Mouse (Mus musculus) common myeloid progenitor, adult 5-6 weeks (primary cell): Measurements from ENCODE around the gene Tas2r116. TPM values are rescaled to one million over a fixed set of nuclear protein-coding genes. Genes with fewer than 3 reads are reported as not detected.

ENCODE experiments used
- ATAC-seq: replicated peaks from 2 replicates; pipeline ENCODE4 v1.8.0; 2016; ENCODE audit warnings: low read depth, mild to moderate bottlenecking, moderate TSS enrichment, inconsistent platforms; ENCODE audit not compliant: poor library complexity, severe bottlenecking
- total RNA-seq: library from RNA; stranded (forward); fragments of 200-1000, 187-1606 nt; gene quantifications from 2 replicates; pipeline ENCODE4 v1.2.3, GENCODE M21; 2017

Gene Tas2r116
- not detected in 2 replicates for total RNA-seq

GRCm38 (mm10) chr6:132855138-132855537 lies at the start of gene Tas2r116:
Gene Tas2r116 (plus strand): TSS chr6:132855438.
- ATAC-seq = no peak

GRCm38 (mm10) chr6:132846842-132847241 lies 8.4 kb upstream of the Tas2r116 start, which contains the start of gene Tas2r123:
Gene Tas2r123 (plus strand): TSS chr6:132847142.
- ATAC-seq = no peak

- no peak for ATAC-seq
Observed at GRCm38 (mm10) chr6:132867708-132868107, 12.5 kb downstream of the Tas2r116 start, which contains the start of gene Tas2r110. Gene Tas2r110 (plus strand): TSS chr6:132868008.

GRCm38 (mm10) chr6:132892711-132893110 lies 37.5 kb downstream of the Tas2r116 start, which contains the start of gene Tas2r113:
Gene Tas2r113 (plus strand): TSS chr6:132893011.
- ATAC-seq = no peak

Other genes starting within 250 kb of the Tas2r116 start
- gene A630073D07Rik, start 203.9 kb upstream of the Tas2r116 start, total RNA-seq = not detected in 2 replicates
- not detected in 2 replicates for gene Tas2r120, start 198.5 kb upstream of the Tas2r116 start, total RNA-seq
- gene Tas2r121, start 154.4 kb upstream of the Tas2r116 start, total RNA-seq = not detected in 2 replicates
- not detected in 2 replicates for gene Tas2r122, start 143.5 kb upstream of the Tas2r116 start, total RNA-seq
- gene Tas2r115, start 117.4 kb upstream of the Tas2r116 start, total RNA-seq = not detected in 2 replicates
- not detected in 2 replicates for gene Tas2r124, start 100.7 kb upstream of the Tas2r116 start, total RNA-seq
- gene Tas2r102, start 93.3 kb upstream of the Tas2r116 start, total RNA-seq = not detected in 2 replicates
- not detected in 2 replicates for gene Tas2r136, start 77.3 kb upstream of the Tas2r116 start, total RNA-seq
- gene Tas2r117, start 52.6 kb upstream of the Tas2r116 start, total RNA-seq = not detected in 2 replicates
- gene Tas2r123, start 8.3 kb upstream of the Tas2r116 start, total RNA-seq = not detected in 2 replicates
- gene Tas2r110, start 12.6 kb downstream of the Tas2r116 start, total RNA-seq = not detected in 2 replicates
- not detected in 2 replicates for gene Tas2r113, start 37.6 kb downstream of the Tas2r116 start, total RNA-seq
- not detected in 2 replicates for gene Tas2r125, start 54.2 kb downstream of the Tas2r116 start, total RNA-seq
- not detected in 2 replicates for gene Tas2r129, start 95.7 kb downstream of the Tas2r116 start, total RNA-seq
- gene Tas2r131, start 102.5 kb downstream of the Tas2r116 start, total RNA-seq = not detected in 2 replicates
- gene Tas2r109, start 125.5 kb downstream of the Tas2r116 start, total RNA-seq = not detected in 2 replicates
- gene Tas2r103, start 181.7 kb downstream of the Tas2r116 start, total RNA-seq = not detected in 2 replicates
- gene Tas2r140, start 200.4 kb downstream of the Tas2r116 start, total RNA-seq = not detected in 2 replicates
- 122 and 141 TPM in 2 replicates for gene Smim10l1, start 249.5 kb downstream of the Tas2r116 start, total RNA-seq